Mouse (Mus musculus) liver, postnatal 0 days (tissue): ENCODE results near the gene Zcchc2.

Experiments
- CTCF ChIP-seq: sonication (generic); IDR thresholded peaks from 2 replicates; pipeline ENCODE4 v1.5.1; 2016; ENCODE audit warnings: antibody characterized with exemption, low read depth
- EP300 ChIP-seq: IDR thresholded peaks from 2 replicates; pipeline ENCODE4 v1.6.1; 2016; ENCODE audit warnings: antibody characterized with exemption, low read depth, mild to moderate bottlenecking

DNA sequence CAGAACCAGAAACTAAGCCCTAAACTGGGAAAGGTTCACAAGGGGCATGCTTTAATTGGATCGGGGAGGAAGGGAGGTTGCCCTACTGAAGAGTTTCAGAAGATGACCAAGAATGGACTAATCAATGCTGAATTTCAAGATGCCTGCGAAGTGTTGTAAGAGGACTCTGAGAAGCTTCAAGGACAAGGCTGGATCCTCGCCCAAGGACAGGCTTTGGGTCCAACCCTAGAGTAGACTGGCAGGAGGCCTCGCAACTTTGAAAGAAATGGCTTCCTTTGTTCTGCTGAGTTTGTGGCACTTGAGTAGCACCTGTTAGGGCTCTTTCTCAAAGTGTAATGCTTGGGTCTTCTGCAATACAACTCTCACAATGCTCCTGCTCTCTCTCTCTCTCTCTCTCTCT lies 50.1 kb downstream of the Zcchc2 start:
- no peak for TF ChIP-seq CTCF
- no peak for TF ChIP-seq EP300
